Mouse (Mus musculus) ES-E14 (cell line): ENCODE results near the gene Zbtb20.

Experiments used
- MAFK ChIP-seq: IDR thresholded peaks from 2 replicates; pipeline ENCODE4 v1.6.1; 2014; ENCODE audit warnings: mild to moderate bottlenecking, low read depth, low read length, inconsistent platforms; ENCODE audit not compliant: insufficient read depth
- ZNF384 ChIP-seq: IDR thresholded peaks from 2 replicates; pipeline ENCODE4 v1.6.1; 2012; ENCODE audit warnings: low read depth, low read length, inconsistent platforms

DNA sequence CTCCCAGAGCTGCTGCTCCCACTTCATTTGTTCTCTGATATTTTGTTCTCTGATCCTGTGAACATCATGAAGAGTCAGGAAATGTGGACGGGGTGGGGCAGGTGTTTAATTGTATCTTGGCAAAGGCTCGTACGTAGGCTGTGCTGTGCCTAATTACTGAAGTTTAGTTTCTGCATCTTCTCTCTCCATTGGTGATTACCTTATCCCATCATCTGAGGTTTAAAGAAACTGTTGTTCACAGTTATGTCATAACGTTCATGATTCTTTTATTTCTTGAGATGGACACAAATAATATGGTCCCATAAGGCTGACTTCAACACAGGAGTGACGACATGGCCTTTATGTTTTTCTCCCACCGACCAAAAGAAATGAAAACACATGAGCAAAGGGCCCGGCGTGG lies 582.1 kb downstream of the Zbtb20 start:
- TF ChIP-seq MAFK (no peak), ZNF384 (no peak)
